Mouse (Mus musculus): ENCODE data around the gene Btd. TPM values are rescaled to one million over a fixed set of nuclear protein-coding genes. Genes with fewer than 3 reads are reported as not detected.
A peak's percentile ranks its signal among the peaks of the same experiment; 100 is the strongest.

Gene Btd
- polyA plus RNA-seq, 1 experiment from 2014 or later = 15.5 TPM

GRCm38 (mm10) chr14:31668326-31668725, 27.5 kb downstream of the Btd start:
- Histone ChIP-seq H3K9ac (replicated peaks; ENCODE audit: low read depth, low read length) (no peak overlapping the region), H3K27ac (ENCODE audit: low read length) (no peak overlapping the region), H3K9me3 (ENCODE audit: control insufficient read depth, low read length) (no peaks in the 10 kb centered on the region), H3K4me2 (ENCODE audit: low read length) (no peak overlapping the region), H3K4me3 (replicated peaks; ENCODE audit: low read length) (no peak overlapping the region), H3K27me3 (replicated peaks; ENCODE audit: control insufficient read depth, insufficient read depth, low read length) (no peaks in the 10 kb centered on the region), H3K36me3 (ENCODE audit: control insufficient read depth, insufficient read depth) (peaks cover 6% of the 10 kb centered on the region), H3K4me1 (replicated peaks; ENCODE audit: control insufficient read depth, insufficient read depth, low read length) (peaks cover 27% of the 10 kb centered on the region)
- no peak for ATAC-seq
- 81% methylated on average over 13 of the region's 13 CpGs for WGBS

DNA sequence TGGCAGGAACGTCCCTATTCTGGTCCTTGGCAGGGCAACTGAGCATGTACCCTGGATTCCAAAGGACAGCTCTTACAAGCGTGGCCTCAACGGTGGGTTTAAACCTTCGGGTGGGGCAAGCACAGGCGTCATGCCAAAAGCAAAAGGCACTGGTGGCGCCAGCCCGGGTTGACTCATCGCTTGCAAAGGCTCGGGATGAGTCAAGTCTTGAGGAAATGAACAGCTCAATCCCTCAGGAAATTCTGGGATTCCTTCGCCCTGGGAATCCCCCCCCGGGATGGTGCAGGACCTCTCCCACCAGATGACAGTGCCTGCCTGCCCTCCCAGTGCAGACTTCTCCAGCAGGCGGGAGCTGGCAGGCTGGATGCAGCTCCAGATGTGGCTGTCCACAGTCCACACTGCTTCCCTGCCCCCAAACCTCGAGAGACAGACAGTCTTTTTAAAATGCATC, 28.4 kb downstream of the Btd start:
- H3K4me1 ChIP-seq (replicated peaks; ENCODE audit: control insufficient read depth, insufficient read depth, low read length) = peaks cover 19% of the 10 kb centered on the region
- peak overlapping the region; percentile 77 for H3K27ac ChIP-seq (ENCODE audit: low read length)
- no peak overlapping the region for H3K9ac ChIP-seq (replicated peaks; ENCODE audit: low read depth, low read length)
- H3K36me3 ChIP-seq (ENCODE audit: control insufficient read depth, insufficient read depth) = peaks cover 6% of the 10 kb centered on the region
- WGBS = 54% methylated on average over 13 of the region's 13 CpGs
- no peak overlapping the region for H3K4me2 ChIP-seq (ENCODE audit: low read length)
- H3K27me3 ChIP-seq (replicated peaks; ENCODE audit: control insufficient read depth, insufficient read depth, low read length) = no peaks in the 10 kb centered on the region
- ATAC-seq = no peak; the same call in 1 of the 2 replicates
- no peak overlapping the region for H3K4me3 ChIP-seq (replicated peaks; ENCODE audit: low read length)
- H3K9me3 ChIP-seq (ENCODE audit: control insufficient read depth, low read length) = no peaks in the 10 kb centered on the region

DNA sequence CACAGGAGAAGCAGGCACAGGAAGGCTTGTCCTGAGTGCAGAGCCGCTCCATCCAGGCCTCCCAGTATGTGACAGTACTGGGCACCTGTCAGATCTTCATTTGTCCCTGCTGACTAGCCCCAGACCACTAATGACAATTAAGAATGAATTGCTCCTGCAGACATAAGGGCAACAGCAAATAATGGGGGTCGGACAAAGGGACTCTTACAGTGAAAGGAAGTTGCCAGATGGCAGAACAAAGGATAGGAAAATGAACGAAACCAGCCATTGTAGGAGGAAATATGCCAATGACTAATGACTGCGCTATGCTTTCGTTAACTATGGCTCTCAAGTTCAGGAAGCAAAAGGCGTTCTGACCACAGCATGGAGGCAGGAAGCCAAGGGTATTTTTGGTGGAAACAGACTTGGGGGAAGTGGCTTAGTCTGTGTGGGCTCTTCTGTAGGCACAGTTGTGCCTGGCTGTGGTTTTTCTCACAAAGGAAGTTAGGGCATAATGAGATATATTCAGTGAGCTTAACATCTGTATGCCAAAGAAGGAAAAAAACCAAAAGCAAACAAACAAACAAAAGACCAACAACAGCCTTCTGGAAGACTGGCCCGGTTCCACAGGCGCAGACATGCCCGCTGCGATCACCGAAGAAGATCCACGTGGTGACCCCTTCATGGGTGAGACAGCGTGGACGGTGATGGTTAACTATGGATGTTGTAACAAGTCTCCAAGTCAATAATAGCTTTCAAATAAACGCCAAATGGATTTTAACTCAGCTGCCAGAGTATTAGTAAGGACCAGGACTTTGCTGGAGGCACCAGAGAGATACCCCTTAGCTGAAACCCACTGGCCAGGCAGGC, 29.0 kb downstream of the Btd start:
- Histone ChIP-seq H3K4me2 (ENCODE audit: low read length) (no peak overlapping the region), H3K9ac (replicated peaks; ENCODE audit: low read depth, low read length) (no peak overlapping the region), H3K4me1 (replicated peaks; ENCODE audit: control insufficient read depth, insufficient read depth, low read length) (peaks cover 18% of the 10 kb centered on the region), H3K27me3 (replicated peaks; ENCODE audit: control insufficient read depth, insufficient read depth, low read length) (no peaks in the 10 kb centered on the region), H3K36me3 (ENCODE audit: control insufficient read depth, insufficient read depth) (peaks cover 6% of the 10 kb centered on the region), H3K27ac (ENCODE audit: low read length) (peak overlapping the region; percentile 77), H3K9me3 (ENCODE audit: control insufficient read depth, low read length) (no peaks in the 10 kb centered on the region), H3K4me3 (replicated peaks; ENCODE audit: low read length) (no peak overlapping the region)
- peak; percentile 73 for ATAC-seq
- WGBS = 42% methylated on average over 15 of the region's 15 CpGs

GRCm38 (mm10) chr14:31671635-31672320, 30.9 kb downstream of the Btd start:
- WGBS = 50% methylated on average over 10 of the region's 10 CpGs
- Histone ChIP-seq H3K27me3 (replicated peaks; ENCODE audit: control insufficient read depth, insufficient read depth, low read length) (no peaks in the 10 kb centered on the region), H3K36me3 (ENCODE audit: control insufficient read depth, insufficient read depth) (peaks cover 3% of the 10 kb centered on the region), H3K9ac (replicated peaks; ENCODE audit: low read depth, low read length) (no peak overlapping the region), H3K4me2 (ENCODE audit: low read length) (no peak overlapping the region), H3K9me3 (ENCODE audit: control insufficient read depth, low read length) (no peaks in the 10 kb centered on the region), H3K4me1 (replicated peaks; ENCODE audit: control insufficient read depth, insufficient read depth, low read length) (peaks cover 15% of the 10 kb centered on the region), H3K4me3 (replicated peaks; ENCODE audit: low read length) (no peak overlapping the region), H3K27ac (ENCODE audit: low read length) (no peak overlapping the region)
- no peak for ATAC-seq

GRCm38 (mm10) chr14:31680656-31681055, 39.8 kb downstream of the Btd start:
- Histone ChIP-seq H3K27ac (ENCODE audit: low read length) (no peak overlapping the region), H3K9me3 (ENCODE audit: control insufficient read depth, low read length) (no peaks in the 10 kb centered on the region), H3K9ac (replicated peaks; ENCODE audit: low read depth, low read length) (no peak overlapping the region), H3K36me3 (ENCODE audit: control insufficient read depth, insufficient read depth) (no peaks in the 10 kb centered on the region), H3K4me2 (ENCODE audit: low read length) (no peak overlapping the region), H3K4me1 (replicated peaks; ENCODE audit: control insufficient read depth, insufficient read depth, low read length) (peaks cover 3% of the 10 kb centered on the region; the same call in 1 of the 2 replicates), H3K27me3 (replicated peaks; ENCODE audit: control insufficient read depth, insufficient read depth, low read length) (no peaks in the 10 kb centered on the region), H3K4me3 (replicated peaks; ENCODE audit: low read length) (no peak overlapping the region)
- 92% methylated on average over 3 of the region's 3 CpGs for WGBS
- ATAC-seq = no peak

DNA sequence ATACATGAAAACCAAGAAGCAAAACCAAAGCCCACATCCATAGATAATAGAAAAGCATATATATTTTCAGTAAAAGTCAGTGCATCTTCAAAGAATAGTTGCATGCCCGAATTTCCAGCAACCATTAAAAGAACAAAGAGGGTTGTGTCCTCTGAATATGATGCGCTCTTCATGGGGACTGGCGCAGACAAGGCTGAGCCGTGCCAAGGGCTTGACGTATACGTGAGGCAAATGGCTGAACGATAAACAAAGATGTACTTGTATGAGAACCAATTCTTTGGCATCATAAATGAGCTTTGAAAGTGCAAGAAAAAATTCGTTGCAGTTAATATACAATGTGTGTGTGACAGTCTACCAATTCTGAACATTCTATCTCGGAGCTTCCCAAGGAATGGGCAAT, 40.5 kb downstream of the Btd start:
- H3K27me3 ChIP-seq (replicated peaks; ENCODE audit: control insufficient read depth, insufficient read depth, low read length) = no peaks in the 10 kb centered on the region
- no peak overlapping the region for H3K4me3 ChIP-seq (replicated peaks; ENCODE audit: low read length)
- WGBS = 73% methylated on average over 9 of the region's 9 CpGs
- no peak overlapping the region for H3K27ac ChIP-seq (ENCODE audit: low read length)
- H3K9ac ChIP-seq (replicated peaks; ENCODE audit: low read depth, low read length) = no peak overlapping the region
- H3K9me3 ChIP-seq (ENCODE audit: control insufficient read depth, low read length) = no peaks in the 10 kb centered on the region
- ATAC-seq = no peak
- H3K4me1 ChIP-seq (replicated peaks; ENCODE audit: control insufficient read depth, insufficient read depth, low read length) = peaks cover 3% of the 10 kb centered on the region; the same call in 1 of the 2 replicates
- H3K4me2 ChIP-seq (ENCODE audit: low read length) = no peak overlapping the region
- no peaks in the 10 kb centered on the region for H3K36me3 ChIP-seq (ENCODE audit: control insufficient read depth, insufficient read depth)

DNA sequence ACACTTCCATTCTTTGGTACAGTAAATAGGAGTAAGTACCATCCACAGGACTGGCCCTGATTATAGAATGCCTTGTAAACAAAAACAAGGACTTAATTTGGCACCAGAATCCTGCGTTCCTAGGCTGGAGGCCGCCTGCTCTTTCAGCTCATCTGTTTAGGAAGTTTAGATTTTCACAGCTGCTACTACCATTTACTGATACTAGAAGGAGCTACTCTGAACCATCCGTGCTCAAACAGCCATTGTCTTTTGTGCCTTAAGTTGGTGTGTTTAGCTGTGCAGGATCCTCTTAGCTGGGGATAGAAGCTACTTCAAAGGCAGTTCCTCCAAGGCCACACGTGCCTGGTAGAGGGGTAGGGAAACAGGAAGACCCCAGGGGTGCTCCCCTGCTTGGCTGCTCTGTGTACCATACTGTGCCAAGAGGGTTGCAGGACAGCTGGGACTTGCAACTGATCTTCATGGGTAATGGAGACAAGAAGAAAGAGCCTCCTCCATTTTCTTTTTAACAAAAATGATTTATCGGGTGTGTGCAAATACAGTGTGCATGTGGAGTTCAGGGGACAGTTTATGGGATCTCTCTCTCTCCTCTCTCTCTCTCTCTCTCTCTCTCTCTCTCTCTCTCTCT, 41.2 kb downstream of the Btd start:
- Histone ChIP-seq H3K9me3 (ENCODE audit: control insufficient read depth, low read length) (no peaks in the 10 kb centered on the region), H3K9ac (replicated peaks; ENCODE audit: low read depth, low read length) (no peak overlapping the region), H3K27ac (ENCODE audit: low read length) (no peak overlapping the region), H3K36me3 (ENCODE audit: control insufficient read depth, insufficient read depth) (no peaks in the 10 kb centered on the region), H3K4me2 (ENCODE audit: low read length) (no peak overlapping the region), H3K4me3 (replicated peaks; ENCODE audit: low read length) (no peak overlapping the region), H3K27me3 (replicated peaks; ENCODE audit: control insufficient read depth, insufficient read depth, low read length) (no peaks in the 10 kb centered on the region), H3K4me1 (replicated peaks; ENCODE audit: control insufficient read depth, insufficient read depth, low read length) (peaks cover 3% of the 10 kb centered on the region; the same call in 1 of the 2 replicates)
- no peak for ATAC-seq
- 40% methylated on average over 5 of the region's 5 CpGs for WGBS

- Histone ChIP-seq H3K4me3 (replicated peaks; ENCODE audit: low read length) (no peak overlapping the region), H3K4me2 (ENCODE audit: low read length) (no peak overlapping the region), H3K36me3 (ENCODE audit: control insufficient read depth, insufficient read depth) (no peaks in the 10 kb centered on the region), H3K9ac (replicated peaks; ENCODE audit: low read depth, low read length) (no peak overlapping the region), H3K27me3 (replicated peaks; ENCODE audit: control insufficient read depth, insufficient read depth, low read length) (no peaks in the 10 kb centered on the region), H3K4me1 (replicated peaks; ENCODE audit: control insufficient read depth, insufficient read depth, low read length) (peaks cover 3% of the 10 kb centered on the region; the same call in 1 of the 2 replicates), H3K27ac (ENCODE audit: low read length) (no peak overlapping the region), H3K9me3 (ENCODE audit: control insufficient read depth, low read length) (no peaks in the 10 kb centered on the region)
- ATAC-seq = no peak
- 82% methylated on average over 2 of the region's 2 CpGs for WGBS
Observed at GRCm38 (mm10) chr14:31683610-31684009, 42.8 kb downstream of the Btd start.

All from forebrain, embryonic 16.5 days (tissue).